Mouse (Mus musculus): ENCODE measurements at regions not wholly inside any gene's neighbourhood (a gene's known extent, or its start where the extent isn't known, plus 50 kb on each side); places are given as distances from the start of the nearest gene placed in this dataset.

DNA sequence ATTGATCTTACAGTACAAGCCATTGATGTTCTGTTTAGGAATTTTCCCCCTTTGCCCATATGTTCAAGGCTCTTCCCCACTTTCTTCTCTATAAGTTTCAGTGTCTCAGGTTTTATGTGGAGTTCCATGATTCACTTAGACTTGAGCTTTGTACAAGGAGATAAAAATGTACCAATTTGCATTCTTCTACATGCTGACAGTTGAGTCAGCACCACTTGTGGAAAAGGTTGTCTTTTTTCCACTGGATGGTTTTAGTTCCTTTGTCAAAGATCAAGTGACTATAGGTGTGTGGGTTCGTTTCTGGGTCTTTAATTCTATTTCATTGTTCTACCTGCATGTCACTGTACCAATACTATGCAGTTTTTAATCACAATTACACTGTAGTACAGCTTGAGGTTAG lies 551.1 kb upstream of the A1bg start:
- WGBS = 67% methylated on average over 1 of the region's 1 CpGs
- Histone ChIP-seq H3K4me3 (no peak overlapping the region), H3K4me1 (no peaks in the 10 kb centered on the region), H3K36me3 (no peaks in the 10 kb centered on the region), H3K9me3 (no peaks in the 10 kb centered on the region), H3K9ac (no peak overlapping the region), H3K27me3 (no peaks in the 10 kb centered on the region), H3K4me2 (replicated peaks) (no peak overlapping the region), H3K27ac (no peak overlapping the region)
- no peak for ATAC-seq (ENCODE audit: insufficient number of reproducible peaks, insufficient read depth, low FRiP score, low TSS enrichment)

DNA sequence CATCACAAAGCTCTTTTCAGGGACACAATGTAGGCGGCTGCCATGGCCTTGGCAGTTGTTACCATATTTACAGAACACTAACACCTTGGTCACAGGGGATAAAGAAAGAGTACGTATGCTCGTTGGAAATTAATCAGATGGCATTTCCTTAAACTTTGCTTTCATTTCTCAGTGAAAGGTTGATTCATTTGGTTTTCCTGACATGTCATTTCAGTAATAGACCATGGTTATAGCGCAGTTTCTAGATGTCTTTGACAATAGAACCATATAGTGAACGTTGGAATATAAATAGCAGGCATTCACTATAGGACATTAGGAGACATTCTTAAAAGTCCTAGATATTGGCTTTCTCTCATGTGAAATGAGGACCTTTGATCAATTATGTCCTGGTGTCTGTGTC lies 532.2 kb upstream of the A1bg start:
- ATAC-seq (ENCODE audit: insufficient number of reproducible peaks, insufficient read depth, low FRiP score, low TSS enrichment) = no peak
- Histone ChIP-seq H3K27ac (no peak overlapping the region), H3K4me3 (no peak overlapping the region), H3K27me3 (no peaks in the 10 kb centered on the region), H3K9ac (no peak overlapping the region), H3K9me3 (no peaks in the 10 kb centered on the region), H3K36me3 (no peaks in the 10 kb centered on the region), H3K4me1 (no peaks in the 10 kb centered on the region), H3K4me2 (replicated peaks) (no peak overlapping the region)
- WGBS = 88% methylated on average over 5 of the region's 5 CpGs

DNA sequence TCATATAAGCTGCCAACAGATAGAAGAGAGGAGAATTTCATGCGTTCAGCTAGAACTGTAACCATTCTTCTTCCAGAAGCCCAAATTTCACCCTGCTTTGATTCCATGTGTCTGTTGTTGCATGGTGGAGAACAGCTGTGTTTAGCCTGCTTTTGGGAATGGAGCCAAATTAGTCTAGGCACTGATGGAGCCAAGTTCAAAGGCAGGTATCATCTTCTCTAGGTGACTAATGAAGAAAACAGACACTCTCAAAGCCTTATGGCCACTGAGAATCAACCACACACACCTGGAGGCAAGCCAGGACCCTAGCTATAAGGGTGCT lies 531.5 kb upstream of the A1bg start:
- no peak overlapping the region for H3K4me3 ChIP-seq
- no peak for ATAC-seq (ENCODE audit: insufficient number of reproducible peaks, insufficient read depth, low FRiP score, low TSS enrichment)
- no peaks in the 10 kb centered on the region for H3K27me3 ChIP-seq
- no peak overlapping the region for H3K4me2 ChIP-seq (replicated peaks)
- 84% methylated on average over 1 of the region's 1 CpGs for WGBS
- no peak overlapping the region for H3K9ac ChIP-seq
- no peaks in the 10 kb centered on the region for H3K4me1 ChIP-seq
- no peaks in the 10 kb centered on the region for H3K9me3 ChIP-seq
- no peak overlapping the region for H3K27ac ChIP-seq
- no peaks in the 10 kb centered on the region for H3K36me3 ChIP-seq

DNA sequence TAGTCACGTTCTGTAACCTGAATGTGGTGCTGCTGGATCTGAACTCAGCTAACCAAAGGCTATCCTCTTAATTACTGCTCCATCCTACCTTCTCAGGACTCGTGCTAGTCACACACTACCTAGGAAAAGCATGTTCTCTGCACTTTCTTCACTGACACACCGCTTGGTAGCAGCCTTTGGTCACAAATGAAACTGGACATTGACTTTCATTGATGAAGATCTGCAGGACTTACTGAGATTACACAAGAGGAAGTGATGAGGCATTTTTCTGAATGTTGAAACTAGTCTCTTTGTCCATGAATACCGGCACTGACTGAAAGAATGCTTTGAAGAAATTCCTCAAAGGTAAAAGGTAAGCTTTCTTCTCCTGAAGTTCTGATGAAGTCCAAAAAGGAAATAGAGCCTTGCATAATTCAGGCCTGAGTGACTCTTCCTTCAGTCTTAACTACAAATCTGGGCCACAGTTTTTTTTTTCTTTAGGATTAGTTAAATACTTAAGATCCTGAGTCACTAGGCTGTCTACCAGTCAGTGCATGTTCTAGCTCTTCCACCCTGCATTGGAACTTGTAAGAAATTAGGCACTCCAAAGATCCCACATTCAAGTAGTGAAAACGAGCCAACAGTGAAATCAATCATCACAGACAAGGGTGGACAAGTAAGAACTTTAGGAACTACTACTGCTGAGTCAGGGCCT lies 531.0 kb upstream of the A1bg start:
- H3K4me1 ChIP-seq = no peaks in the 10 kb centered on the region
- H3K9ac ChIP-seq = no peak overlapping the region
- H3K4me2 ChIP-seq (replicated peaks) = no peak overlapping the region
- H3K9me3 ChIP-seq = no peaks in the 10 kb centered on the region
- ATAC-seq (ENCODE audit: insufficient number of reproducible peaks, insufficient read depth, low FRiP score, low TSS enrichment) = no peak
- no peak overlapping the region for H3K4me3 ChIP-seq
- no peaks in the 10 kb centered on the region for H3K36me3 ChIP-seq
- no peak overlapping the region for H3K27ac ChIP-seq
- no peaks in the 10 kb centered on the region for H3K27me3 ChIP-seq
- 77% methylated on average over 5 of the region's 5 CpGs for WGBS

DNA sequence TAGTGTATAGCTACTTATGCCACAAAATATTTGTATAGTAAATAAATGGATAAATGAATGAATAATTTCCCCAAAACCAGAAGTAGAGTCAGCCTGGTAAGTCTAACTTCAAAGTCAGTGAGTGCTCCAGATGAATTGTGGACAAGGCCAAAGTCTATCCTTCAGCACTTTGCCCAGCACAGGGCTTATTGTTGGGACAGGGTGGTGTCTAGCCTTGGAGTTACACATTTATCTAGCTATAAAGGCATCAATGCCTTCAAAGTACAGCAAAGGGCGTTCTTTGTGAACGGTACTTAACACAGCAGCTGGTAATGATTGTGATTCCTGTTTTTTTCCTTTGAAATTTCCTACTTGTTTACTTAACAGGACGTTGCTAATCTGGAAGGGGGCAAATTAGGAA lies 527.4 kb upstream of the A1bg start:
- WGBS = 18% methylated on average over 3 of the region's 3 CpGs
- no peak overlapping the region for H3K4me2 ChIP-seq (replicated peaks)

DNA sequence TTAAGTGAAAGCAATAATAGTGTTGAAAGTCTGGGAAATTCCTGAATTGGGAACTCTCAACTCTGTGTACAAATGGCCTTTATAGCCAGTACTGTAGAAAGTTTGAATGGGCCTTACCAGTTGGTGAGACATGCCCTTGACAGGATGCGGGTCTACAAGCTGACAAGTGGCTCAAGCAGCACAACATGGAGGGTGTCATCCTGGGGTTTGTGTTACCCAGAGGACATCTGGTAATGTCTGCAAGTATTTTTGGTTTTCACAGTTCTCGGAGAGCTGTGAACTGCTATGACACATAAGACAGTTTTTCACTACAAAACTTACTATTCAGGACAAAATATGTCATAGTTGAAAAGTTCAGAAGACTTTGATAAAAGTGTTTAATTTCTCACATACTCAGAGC lies 525.7 kb upstream of the A1bg start:
- Histone ChIP-seq H3K4me2 (replicated peaks) (no peak overlapping the region), H3K9me3 (no peaks in the 10 kb centered on the region), H3K4me1 (no peaks in the 10 kb centered on the region), H3K4me3 (no peak overlapping the region), H3K9ac (no peak overlapping the region), H3K27me3 (no peaks in the 10 kb centered on the region), H3K27ac (no peak overlapping the region), H3K36me3 (no peaks in the 10 kb centered on the region)
- WGBS = 93% methylated on average over 2 of the region's 2 CpGs
- no peak for ATAC-seq (ENCODE audit: insufficient number of reproducible peaks, insufficient read depth, low FRiP score, low TSS enrichment)

More for the DNA sequence above, 527.4 kb upstream of the A1bg start:
- no peak overlapping the region for H3K9ac ChIP-seq
- no peaks in the 10 kb centered on the region for H3K4me1 ChIP-seq
- no peaks in the 10 kb centered on the region for H3K27me3 ChIP-seq
- no peaks in the 10 kb centered on the region for H3K9me3 ChIP-seq
- no peak for ATAC-seq (ENCODE audit: insufficient number of reproducible peaks, insufficient read depth, low FRiP score, low TSS enrichment)
- no peak overlapping the region for H3K4me3 ChIP-seq
- H3K36me3 ChIP-seq = no peaks in the 10 kb centered on the region
- H3K27ac ChIP-seq = no peak overlapping the region

DNA sequence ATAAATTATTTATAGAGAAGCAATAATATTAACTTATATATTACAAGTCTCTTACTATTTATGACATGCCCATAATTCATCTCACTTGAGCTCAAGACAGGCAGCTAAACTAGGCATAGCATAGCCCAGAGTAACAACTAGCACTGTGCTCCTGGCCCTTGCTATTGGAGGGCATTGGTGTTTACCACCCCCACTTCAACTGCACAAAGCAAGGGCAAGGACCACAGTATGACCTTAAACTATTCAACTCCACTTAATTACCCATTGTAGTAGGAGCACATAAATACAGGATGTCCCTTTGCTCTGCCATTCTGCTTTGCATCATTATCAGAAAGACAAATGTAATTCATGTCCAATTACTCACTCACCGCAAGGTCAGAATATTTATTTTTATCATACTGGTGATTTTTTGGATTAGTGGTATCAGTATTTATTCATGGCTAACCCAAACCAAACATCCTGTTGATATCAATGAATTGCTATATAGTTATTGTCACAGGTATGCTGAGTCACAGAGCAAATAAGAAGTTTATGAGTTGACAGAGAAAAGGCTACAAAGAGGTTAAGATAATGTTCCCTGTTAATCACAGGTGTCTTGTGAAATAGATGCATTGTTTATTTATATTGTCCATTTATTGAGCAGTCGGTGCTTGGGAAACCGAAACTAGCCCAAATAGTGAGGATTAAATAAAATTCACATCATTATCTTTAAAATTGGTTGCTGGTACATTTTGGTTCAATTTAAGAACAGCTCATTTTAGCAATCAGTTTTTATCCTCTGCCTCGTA lies 523.4 kb upstream of the A1bg start:
- WGBS = 83% methylated on average over 4 of the region's 4 CpGs
- Histone ChIP-seq H3K36me3 (no peaks in the 10 kb centered on the region), H3K4me3 (no peak overlapping the region), H3K4me2 (replicated peaks) (no peak overlapping the region), H3K4me1 (no peaks in the 10 kb centered on the region), H3K9me3 (no peaks in the 10 kb centered on the region), H3K27me3 (no peaks in the 10 kb centered on the region), H3K9ac (no peak overlapping the region), H3K27ac (no peak overlapping the region)
- ATAC-seq (ENCODE audit: insufficient number of reproducible peaks, insufficient read depth, low FRiP score, low TSS enrichment) = no peak

DNA sequence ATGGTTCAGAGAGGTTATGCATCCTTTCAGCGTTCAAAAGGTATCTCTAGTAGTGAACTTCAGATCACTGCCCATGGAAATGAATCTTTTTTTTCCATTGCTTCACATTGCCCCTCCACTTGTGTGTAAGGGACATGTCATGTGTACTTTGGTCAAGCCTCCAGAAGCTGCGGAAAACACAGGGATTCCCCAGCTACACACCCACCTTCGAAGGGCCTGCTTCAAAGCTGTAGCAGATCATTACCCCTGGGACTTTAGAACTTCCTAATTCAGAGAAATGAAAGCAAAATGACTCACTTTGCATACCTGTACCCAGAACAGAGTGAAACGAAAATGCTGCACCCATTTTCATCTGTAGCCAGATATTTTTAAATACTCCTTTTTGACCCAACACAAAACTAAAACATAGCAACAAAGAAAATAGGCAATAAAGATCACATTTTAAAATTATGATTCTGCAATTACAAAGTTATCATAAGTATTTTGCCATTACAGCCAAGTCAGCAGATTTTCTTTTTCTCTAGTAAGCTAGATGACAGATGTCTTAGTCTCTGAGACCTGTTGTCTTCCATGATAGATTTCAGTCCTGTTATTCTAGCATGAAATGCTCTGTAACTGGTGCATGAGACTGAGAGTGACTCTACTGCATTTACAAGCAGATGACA lies 519.1 kb upstream of the A1bg start:
- no peaks in the 10 kb centered on the region for H3K9me3 ChIP-seq
- 75% methylated on average over 4 of the region's 4 CpGs for WGBS
- no peak for ATAC-seq (ENCODE audit: insufficient number of reproducible peaks, insufficient read depth, low FRiP score, low TSS enrichment)

DNA sequence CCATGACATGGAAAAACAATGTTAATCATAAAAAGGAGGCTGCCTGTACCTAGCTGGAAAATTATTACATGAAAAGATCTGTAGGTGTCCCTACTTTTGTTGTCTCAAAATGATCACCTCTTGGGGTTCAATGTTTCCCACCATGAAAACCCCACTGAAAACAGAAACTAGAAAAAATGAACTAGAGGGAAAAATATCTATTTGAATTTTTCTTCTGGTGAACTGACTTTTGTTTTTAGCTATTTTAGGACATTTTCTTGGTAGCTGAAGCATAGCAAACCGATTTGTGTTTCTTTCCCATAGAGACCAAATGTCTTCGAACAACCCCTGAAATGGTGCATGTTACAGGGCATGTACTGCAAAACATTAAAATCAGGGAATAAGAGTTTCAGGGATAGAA lies 518.2 kb upstream of the A1bg start:
- Histone ChIP-seq H3K36me3 (no peaks in the 10 kb centered on the region), H3K27ac (no peak overlapping the region), H3K4me1 (no peaks in the 10 kb centered on the region), H3K9me3 (no peaks in the 10 kb centered on the region), H3K4me3 (no peak overlapping the region), H3K27me3 (no peaks in the 10 kb centered on the region), H3K4me2 (replicated peaks) (no peak overlapping the region), H3K9ac (no peak overlapping the region)
- ATAC-seq (ENCODE audit: insufficient number of reproducible peaks, insufficient read depth, low FRiP score, low TSS enrichment) = no peak
- WGBS = 86% methylated on average over 2 of the region's 2 CpGs

More for the DNA sequence above, 519.1 kb upstream of the A1bg start:
- H3K36me3 ChIP-seq = no peaks in the 10 kb centered on the region
- H3K27ac ChIP-seq = no peak overlapping the region
- no peaks in the 10 kb centered on the region for H3K27me3 ChIP-seq
- no peak overlapping the region for H3K9ac ChIP-seq
- no peak overlapping the region for H3K4me3 ChIP-seq
- no peaks in the 10 kb centered on the region for H3K4me1 ChIP-seq
- no peak overlapping the region for H3K4me2 ChIP-seq (replicated peaks)

DNA sequence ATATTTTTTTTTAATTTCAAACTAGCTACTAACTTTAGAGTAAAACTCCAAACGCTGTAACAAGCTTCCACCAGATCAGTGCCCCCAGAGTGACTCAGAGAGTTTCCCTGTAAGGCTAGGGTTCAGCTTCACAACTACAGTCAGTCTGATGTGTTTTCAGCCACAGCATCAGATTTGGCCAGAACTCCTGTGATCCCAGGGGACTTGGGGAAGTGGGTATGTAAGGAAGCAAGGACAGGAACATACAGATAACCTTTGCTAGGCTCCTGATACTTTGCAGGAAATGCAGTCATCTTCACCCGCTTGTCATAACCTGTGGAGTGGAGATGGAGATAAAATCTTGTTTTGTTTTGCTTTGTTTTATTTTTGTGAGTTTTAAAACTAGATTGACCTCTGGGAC lies 517.5 kb upstream of the A1bg start:
- no peaks in the 10 kb centered on the region for H3K36me3 ChIP-seq
- H3K9ac ChIP-seq = no peak overlapping the region
- no peak overlapping the region for H3K27ac ChIP-seq
- no peak overlapping the region for H3K4me2 ChIP-seq (replicated peaks)
- no peaks in the 10 kb centered on the region for H3K27me3 ChIP-seq
- 85% methylated on average over 2 of the region's 2 CpGs for WGBS
- H3K9me3 ChIP-seq = no peaks in the 10 kb centered on the region
- no peak for ATAC-seq (ENCODE audit: insufficient number of reproducible peaks, insufficient read depth, low FRiP score, low TSS enrichment)
- no peak overlapping the region for H3K4me3 ChIP-seq
- no peaks in the 10 kb centered on the region for H3K4me1 ChIP-seq

DNA sequence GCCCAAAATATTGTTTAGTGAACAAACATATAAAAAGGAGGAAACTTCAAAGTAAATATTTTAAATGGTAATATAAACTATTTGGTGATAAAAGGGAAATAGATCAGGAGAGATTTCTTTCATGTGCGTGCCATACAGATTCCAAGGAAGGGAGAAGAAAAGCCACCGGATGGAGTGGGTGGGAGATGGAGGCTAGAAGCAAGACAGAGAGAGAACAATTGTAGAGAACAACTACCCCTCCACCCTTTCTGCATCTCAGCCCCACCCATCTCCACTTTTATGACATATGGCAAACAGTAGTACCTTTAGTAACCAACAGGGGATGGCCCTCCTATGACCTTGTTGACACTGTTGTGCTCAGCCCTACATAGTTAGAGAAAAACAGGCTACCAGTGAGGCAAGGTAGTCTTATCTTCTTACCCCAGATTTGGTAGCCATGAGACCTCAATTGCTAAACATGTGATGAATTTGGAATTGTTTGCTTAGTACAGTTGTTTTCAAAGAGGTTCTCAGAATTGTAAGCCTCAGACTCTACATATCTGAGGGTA lies 516.9 kb upstream of the A1bg start:
- Histone ChIP-seq H3K36me3 (no peaks in the 10 kb centered on the region), H3K9me3 (no peaks in the 10 kb centered on the region), H3K27me3 (no peaks in the 10 kb centered on the region), H3K4me1 (no peaks in the 10 kb centered on the region), H3K27ac (no peak overlapping the region), H3K9ac (no peak overlapping the region), H3K4me2 (replicated peaks) (no peak overlapping the region), H3K4me3 (no peak overlapping the region)
- WGBS = 97% methylated on average over 2 of the region's 2 CpGs
- no peak for ATAC-seq (ENCODE audit: insufficient number of reproducible peaks, insufficient read depth, low FRiP score, low TSS enrichment)
